Mouse (Mus musculus) cerebellum, adult (tissue): ENCODE measurements at regions not wholly inside any gene's neighbourhood (a gene's known extent, or its start where the extent isn't known, plus 50 kb on each side); places are given as distances from the start of the nearest gene placed in this dataset.
"Not testable (repeated sequence)": the region's sequence is repeated elsewhere in the genome, so short reads cannot be mapped to it uniquely, and the experiment has no call there.

Source experiments
- ATAC-seq: cut with Nextera tagmentation; 2 replicates; pipeline ENCODE4 v1.9.2; 2017; ENCODE audit warnings: mild to moderate bottlenecking, moderate library complexity, mixed read lengths; ENCODE audit not compliant: insufficient number of reproducible peaks, low FRiP score, low TSS enrichment

DNA sequence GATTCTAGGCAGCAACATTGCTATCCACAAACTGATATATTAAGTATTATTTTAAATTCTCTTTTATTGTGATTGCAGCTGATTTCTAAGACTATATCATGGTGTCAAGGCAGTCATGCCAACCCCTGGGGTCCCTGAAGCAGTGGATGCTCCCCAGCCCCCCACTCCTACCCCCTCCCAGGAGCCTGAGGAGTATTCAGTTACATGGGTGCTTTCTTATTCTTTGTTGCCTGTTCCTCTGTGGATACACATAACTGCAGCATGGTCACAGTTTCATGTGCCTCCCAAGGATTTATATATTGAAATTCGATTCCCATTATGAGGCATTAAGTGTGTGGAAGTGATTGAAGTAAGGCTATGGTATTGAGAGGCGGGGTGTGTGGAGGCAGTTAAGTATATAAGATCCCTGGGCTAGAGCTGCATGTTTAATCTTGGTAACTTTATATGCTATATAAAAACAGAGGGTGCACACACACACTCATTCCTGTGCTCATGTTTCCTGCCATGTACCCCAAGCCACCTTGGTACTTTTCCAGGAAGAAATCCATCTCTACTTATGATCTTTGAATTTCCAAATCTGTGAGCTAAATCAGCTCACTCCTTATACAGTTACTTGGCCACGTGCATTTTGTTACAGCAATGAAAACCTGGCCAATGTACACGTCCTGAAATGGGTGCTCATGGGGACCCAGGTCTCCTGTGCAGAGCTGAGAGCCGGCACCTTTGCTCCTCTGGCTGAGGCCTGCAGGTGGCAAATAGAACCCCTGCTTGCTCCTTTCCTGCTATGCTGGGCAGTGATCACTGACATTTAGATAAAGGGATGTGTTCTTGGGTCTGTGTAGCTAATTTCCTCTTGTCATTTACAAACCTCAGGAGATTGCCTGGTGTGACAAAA lies 259.0 kb downstream of the Nek10 start:
- ATAC-seq: no peak

DNA sequence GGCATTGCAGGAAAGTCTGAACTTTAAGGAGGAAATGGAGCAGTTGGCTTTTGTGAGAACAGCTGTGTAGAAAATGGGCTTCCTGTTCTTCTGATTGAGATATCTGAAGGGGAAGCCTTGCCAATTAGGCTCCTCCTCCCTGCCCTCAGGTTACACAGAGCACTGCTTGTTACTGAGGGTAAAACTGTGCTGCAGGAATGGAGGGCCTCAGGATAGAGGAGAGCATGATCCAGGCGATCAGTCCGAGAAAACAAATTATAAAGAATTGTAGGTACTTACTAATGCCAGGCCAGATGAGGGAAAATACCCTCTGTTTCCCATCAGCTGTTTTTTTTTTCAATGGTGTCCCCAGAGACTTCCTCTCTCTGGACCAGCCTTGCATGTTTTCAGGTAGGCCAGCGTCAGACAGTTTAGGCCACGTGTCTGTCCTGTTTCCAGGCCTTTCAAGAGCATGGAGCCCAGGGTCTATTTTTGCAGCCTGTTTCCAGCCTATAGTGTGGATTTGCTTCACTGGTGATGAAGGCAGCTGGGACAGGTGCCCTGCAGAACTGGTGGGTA lies 259.7 kb downstream of the Nek10 start:
- ATAC-seq: no peak

DNA sequence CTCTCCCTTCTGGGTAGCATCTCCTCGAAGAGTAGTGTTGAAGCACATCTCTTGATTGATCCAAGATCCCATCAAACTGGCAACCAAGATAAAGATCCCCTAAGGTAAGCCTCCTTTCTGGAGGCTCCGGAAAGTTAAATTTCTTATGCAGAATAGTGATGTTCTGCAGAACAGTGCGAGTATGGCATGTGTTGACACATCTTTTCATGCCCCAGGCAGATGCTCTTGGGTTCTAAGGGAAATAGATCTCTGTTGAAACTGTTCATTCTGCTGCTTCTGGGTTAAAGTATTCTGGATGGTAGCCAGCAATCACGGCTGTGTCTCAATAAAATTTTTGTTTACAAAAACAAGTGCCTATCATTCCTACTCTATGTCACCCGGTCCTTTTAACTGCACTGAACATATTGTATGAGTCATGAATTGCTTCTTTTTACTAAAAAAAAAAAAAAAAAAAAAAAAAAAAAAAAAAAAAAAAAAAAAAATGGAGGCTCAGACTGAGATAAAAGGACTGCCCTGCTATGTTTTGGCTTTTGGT lies 261.8 kb downstream of the Nek10 start:
- no peak for ATAC-seq

DNA sequence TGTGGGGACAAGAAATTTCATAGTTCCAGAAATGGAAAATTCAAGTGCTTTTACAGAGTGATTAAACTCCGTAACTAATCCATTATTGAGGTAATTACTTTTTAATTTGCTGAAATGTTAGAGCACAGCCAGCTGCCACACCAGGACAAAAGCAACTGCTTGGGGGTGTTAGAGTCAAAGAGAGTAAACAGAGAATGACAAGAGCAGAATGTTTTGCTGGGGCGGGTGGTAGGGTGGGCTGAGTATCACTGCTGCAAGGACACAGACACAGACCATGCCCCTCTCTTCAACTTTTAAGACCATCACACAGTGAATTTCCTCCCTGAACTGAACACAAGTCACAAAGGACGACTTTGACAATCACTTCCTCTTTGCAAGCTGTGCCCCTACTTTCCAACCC lies 272.7 kb downstream of the Nek10 start:
- no peak for ATAC-seq

DNA sequence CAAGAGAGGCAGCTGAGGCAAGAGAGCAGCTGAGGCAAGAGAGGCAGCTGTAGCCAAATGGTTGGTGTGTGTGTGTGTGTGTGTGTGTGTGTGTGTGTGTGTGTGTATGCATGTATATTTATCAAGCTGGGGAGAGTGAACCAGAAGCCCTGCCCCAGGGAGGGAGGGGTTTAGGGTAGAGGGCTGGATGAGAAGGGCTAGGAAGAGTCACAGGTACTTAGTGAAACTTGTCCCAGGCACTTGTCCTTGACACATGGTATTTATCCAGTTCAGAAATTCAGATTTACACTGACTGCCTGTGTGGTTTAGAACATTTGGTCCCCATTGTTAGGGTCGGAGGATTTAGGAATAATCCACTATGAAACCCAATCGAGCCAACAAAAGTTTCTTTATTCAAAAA lies 279.7 kb downstream of the Nek10 start:
- ATAC-seq: no peak

DNA sequence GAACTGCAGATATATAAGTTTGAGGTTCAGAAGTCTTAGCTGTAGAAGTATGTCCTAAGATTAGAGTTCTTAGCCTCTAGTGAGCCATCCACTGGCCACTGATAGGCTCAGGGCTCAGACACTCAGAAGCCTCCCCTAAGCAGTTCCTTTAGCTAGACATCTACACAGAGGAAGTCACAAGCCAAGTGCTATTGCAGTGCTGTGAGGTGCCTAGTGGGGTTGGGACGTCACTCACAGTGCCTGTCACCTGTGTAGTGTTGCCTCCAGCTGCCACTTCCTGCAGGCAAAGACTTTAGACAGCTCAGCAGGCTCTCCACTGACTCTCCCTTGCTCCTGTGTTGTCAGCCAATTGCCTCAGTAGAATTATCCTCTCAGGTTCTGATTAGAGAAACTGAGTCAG lies 280.6 kb downstream of the Nek10 start:
- ATAC-seq: no peak

DNA sequence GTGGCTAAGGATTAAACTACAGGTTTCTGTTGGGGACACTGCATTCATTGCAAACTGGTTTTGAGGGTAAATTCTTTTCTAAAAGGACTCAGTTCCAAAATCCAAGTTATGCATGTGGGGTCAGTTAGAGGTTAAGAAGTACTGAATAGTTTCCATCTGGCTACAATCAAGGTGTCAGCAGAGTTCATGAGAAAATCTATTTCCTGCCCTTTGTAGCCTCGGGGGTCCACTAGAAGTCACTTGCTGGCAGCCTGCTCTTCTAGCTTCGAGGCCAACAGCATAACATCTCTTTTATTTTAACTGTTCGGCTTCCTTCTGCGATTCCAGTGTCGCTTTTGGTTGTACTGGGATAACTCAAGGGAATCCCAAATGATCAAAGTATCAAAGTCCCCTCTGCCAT lies 283.8 kb downstream of the Nek10 start:
- no peak for ATAC-seq

DNA sequence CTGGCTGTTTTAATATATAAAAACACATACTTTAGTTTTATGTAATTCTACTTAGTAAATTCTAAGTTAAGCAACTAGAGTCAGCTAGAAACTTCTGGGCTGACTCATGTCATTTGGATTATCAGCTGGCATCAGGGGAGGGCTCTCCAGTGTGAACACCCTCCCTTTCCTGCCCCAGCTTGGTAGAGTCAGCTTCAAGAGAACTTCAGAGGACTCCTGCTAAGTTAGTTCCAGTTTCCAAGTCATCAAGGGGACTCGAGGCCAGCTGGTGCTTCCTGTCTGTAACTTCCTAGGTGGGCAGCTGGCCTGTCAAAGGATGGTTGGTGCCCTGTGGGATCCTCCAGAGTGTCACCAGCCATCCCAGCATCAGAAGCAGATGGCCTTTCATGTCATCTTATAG lies 293.6 kb downstream of the Nek10 start:
- no peak for ATAC-seq

DNA sequence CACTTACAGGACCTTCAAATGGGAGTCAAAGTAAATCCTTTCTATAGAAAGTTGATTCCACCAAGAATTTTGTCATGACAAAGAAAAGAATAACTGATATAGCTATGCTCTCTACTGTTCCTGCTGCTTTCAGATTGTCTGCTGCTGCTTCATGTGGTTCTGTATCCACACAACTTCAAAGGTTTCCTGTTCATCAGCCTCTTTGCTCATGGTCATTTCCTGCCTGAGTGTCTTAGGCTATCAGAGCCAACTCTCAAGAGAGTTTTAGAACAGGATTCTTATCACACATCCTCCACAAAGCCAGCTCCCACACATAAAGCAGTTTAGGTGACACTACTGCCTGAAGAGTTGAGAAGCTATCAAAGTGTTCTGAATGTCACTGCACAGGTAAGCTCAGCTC lies 296.7 kb downstream of the Nek10 start:
- ATAC-seq: no peak

DNA sequence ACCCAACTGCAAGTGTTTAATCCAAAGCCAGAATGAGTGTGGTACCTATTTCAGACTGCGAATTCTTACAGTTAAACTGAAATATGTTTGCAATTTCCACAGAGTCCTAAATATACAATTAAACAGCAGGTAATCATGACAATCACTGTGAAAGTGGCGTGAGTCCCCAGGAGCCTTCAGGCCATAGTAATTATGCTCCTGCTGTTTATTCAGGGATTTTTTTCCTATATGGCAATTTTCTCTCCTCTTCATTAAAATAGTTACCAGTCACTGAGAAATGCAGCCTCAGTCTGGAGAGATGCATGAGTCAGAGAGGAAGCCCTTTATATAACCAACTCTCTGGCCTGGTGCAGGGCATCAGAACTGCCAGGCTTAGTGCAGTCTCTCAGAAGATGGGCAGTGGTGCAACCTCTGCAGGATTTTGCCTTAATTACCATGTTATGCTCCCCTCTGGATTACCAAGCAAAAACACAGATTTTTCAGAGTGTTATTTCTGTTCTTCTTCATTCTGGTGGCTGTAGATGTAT lies 304.6 kb downstream of the Nek10 start:
- peak; percentile 75; the same call in 1 of the 2 replicates for ATAC-seq

DNA sequence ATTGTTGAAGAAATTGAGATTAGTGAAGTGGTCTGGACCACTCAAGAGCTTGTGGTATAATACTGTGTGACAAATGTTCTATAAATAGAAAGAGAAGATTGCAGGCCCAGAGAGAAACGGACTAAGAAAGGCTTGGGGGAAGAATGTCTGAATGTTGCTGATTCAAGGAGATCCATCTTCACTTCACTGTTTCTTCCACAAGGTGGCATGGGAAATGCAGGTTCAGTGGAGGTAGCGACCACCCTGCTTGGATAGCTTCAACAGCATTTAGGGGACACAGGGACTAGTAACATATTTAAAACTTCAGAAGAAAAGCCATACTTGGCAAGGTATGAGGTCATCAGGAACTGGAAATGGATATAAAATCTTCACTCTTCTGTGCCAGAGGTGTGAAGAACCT lies 316.5 kb downstream of the Nek10 start:
- ATAC-seq: no peak

DNA sequence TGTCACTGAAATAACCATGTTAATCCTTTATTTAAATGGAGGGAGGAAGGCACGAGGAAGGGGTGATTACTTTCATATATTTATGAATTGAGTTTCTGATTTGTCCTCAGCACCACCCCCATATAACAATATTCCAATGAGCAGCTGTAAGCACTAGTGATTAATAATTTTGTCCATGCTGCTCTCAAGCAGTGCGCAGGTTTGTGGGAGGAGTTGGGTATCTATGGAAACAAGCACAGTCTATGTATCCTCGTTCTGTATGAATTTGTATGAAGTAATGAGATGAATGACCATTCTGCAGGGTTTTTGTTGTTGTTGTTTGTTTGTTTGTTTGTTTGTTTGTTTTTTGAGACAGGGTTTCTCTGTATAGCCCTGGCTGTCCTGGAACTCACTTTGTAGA lies 310.6 kb downstream of the Lrrc3b start:
- no peak for ATAC-seq

DNA sequence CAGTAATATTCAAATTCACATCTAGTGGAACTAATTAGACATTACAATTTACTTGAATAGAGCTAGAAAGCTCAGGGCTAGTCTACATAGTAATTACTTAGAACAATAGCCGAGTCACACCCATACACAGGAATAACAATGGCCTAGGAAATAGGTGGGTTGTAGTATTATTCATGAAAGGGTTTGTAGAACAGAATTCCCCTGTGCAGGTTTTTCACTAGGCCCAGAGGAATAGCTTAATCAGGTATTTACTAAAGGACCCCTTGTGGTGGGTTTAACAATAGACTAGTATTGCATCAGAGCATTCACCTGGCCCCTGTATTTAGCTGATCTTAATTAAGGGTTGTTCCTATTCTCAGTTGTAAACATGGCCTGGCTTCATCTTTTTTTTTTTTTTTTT lies 297.9 kb downstream of the Lrrc3b start:
- not testable (repeated sequence) for ATAC-seq

DNA sequence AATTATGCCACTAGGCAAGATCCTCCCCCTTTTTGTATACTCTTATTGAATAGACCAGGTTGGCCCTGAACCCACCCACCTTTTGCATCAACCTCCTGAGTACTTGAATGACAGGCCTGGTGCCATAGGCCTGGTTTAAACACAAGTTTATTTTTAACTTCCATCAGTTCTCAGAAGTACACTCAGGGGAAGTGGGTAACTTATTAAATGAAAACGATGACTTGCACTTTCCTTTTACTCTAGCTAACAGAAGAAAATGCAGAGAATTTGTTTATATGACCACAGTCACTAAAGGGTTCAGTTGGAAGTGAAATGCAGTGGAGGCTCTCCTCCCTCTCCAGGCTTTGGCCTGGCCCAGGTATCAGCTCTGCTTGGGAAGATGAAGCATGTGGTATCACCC lies 295.9 kb downstream of the Lrrc3b start:
- no peak for ATAC-seq

DNA sequence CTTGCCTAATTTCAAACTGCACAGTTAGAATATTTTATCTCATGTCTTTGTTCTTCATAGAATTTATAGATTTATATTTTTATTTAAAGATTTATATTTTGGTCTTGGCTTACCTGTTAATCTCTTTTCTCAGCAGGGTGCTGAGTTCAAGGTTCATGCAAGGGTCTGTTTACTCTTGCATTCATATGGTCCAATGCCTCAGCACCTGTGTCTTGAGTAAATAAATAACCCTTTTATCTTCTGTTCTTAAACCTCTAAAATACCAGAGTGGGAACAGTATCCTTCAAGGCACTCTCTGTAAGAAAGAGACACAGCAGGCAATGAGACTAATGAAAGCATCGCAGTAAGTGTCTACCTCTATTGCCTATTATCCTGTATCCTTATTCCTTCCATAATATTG lies 290.3 kb downstream of the Lrrc3b start:
- ATAC-seq: no peak
